Mouse (Mus musculus) CH12.LX (cell line): ENCODE data around the gene Trex1. TPM values are rescaled to one million over a fixed set of nuclear protein-coding genes. Genes with fewer than 3 reads are reported as not detected.

Source experiments
- DNase-seq: peaks from one replicate; pipeline ENCODE4 v3.0.0-alpha.2; 2013; ENCODE audit errors: extremely low read depth
- H3K27ac ChIP-seq: 2 replicates; pipeline ENCODE4 v1.5.1; 2012; ENCODE audit warnings: low read depth, mild to moderate bottlenecking, control low read depth, moderate library complexity; ENCODE audit not compliant: insufficient read depth
- H3K27me3 ChIP-seq: replicated peaks from 2 replicates; pipeline ENCODE3; 2012; ENCODE audit warnings: inconsistent platforms
- H3K36me3 ChIP-seq, 2 experiments: replicated peaks in 1 of 2; 2 replicates each; pipeline versions ENCODE3 to v1.6.1; 2012; ENCODE audit warnings: inconsistent platforms in 1 of 2, low read length in 1 of 2, mild to moderate bottlenecking in 1 of 2, mixed read lengths in 1 of 2, moderate library complexity in 1 of 2; ENCODE audit not compliant: control insufficient read depth in 1 of 2, insufficient read depth in 1 of 2
- H3K4me1 ChIP-seq, 2 experiments: 2 replicates each; pipeline ENCODE4 v1.6.1; 2012; ENCODE audit warnings: inconsistent platforms in 1 of 2, moderate library complexity in 1 of 2; ENCODE audit not compliant: insufficient read depth in 2 of 2, control insufficient read depth in 1 of 2
- H3K4me2 ChIP-seq: 2 replicates; pipeline ENCODE4 v1.6.1; 2012; ENCODE audit warnings: low read depth, mild to moderate bottlenecking, control low read depth; ENCODE audit not compliant: poor library complexity, insufficient read depth, severe bottlenecking
- H3K4me3 ChIP-seq, 3 experiments: fragments of 150-350 bp in 1 of 3; sonication (generic) in 1 of 3; replicated peaks in 1 of 3; 2 replicates each; pipeline versions ENCODE3 to v1.5.1; 2011 to 2012; ENCODE audit warnings: low read depth in 2 of 3, low read length in 2 of 3, mild to moderate bottlenecking in 2 of 3, moderate library complexity in 2 of 3, control low read depth in 1 of 3, improper control_type of control experiment in 1 of 3, inconsistent platforms in 1 of 3, mixed read lengths in 1 of 3; ENCODE audit not compliant: poor library complexity in 1 of 3
- H3K79me2 ChIP-seq: replicated peaks from 2 replicates; pipeline ENCODE4 v1.6.1; 2012; ENCODE audit warnings: mild to moderate bottlenecking, moderate library complexity; ENCODE audit not compliant: control insufficient read depth, poor library complexity, insufficient read depth, severe bottlenecking; ENCODE audit errors: extremely low read depth
- H3K9ac ChIP-seq: 2 replicates; pipeline ENCODE4 v1.6.1; 2012; ENCODE audit warnings: low read depth, mild to moderate bottlenecking, control low read depth, moderate library complexity; ENCODE audit not compliant: insufficient read depth
- H3K9me3 ChIP-seq: replicated peaks from 2 replicates; pipeline ENCODE3; 2012; ENCODE audit warnings: low read length, inconsistent platforms, mixed read lengths
- BHLHE40 ChIP-seq: IDR thresholded peaks from 2 replicates; pipeline ENCODE4 v1.6.1; 2011; ENCODE audit warnings: mild to moderate bottlenecking, low read depth, low read length, improper control_type of control experiment
- CHD1 ChIP-seq: IDR thresholded peaks from 2 replicates; pipeline ENCODE4 v1.6.1; 2012; ENCODE audit warnings: low read depth, low read length, improper control_type of control experiment, inconsistent platforms
- CHD2 ChIP-seq: IDR thresholded peaks from 2 replicates; pipeline ENCODE4 v1.6.1; 2011; ENCODE audit warnings: low read length, improper control_type of control experiment
- CTCF ChIP-seq, 2 experiments: IDR thresholded peaks in 1 of 2; conservative IDR thresholded peaks in 1 of 2; 2 replicates each; pipeline ENCODE4 v1.5.1; 2011 to 2012; ENCODE audit warnings: low read depth in 2 of 2, low read length in 2 of 2, improper control_type of control experiment in 1 of 2, inconsistent platforms in 1 of 2, mild to moderate bottlenecking in 1 of 2, moderate library complexity in 1 of 2
- E2F4 ChIP-seq: IDR thresholded peaks from 2 replicates; pipeline ENCODE4 v1.6.1; 2011; ENCODE audit warnings: low read depth, low read length, improper control_type of control experiment; ENCODE audit not compliant: insufficient replicate concordance
- ELF1 ChIP-seq: IDR thresholded peaks from 2 replicates; pipeline ENCODE4 v1.6.1; 2014; ENCODE audit warnings: low read depth, mild to moderate bottlenecking, inconsistent platforms, low read length, improper control_type of control experiment
- EP300 ChIP-seq: IDR thresholded peaks from 2 replicates; pipeline ENCODE4 v1.6.1; 2011; ENCODE audit warnings: low read length, improper control_type of control experiment
- ETS1 ChIP-seq: conservative IDR thresholded peaks from 2 replicates; pipeline ENCODE4 v1.6.1; 2012; ENCODE audit warnings: low read depth, mild to moderate bottlenecking, inconsistent platforms, low read length, improper control_type of control experiment, moderate library complexity
- GABPA ChIP-seq: IDR thresholded peaks from 2 replicates; pipeline ENCODE4 v1.6.1; 2012; ENCODE audit warnings: low read depth, low read length, improper control_type of control experiment, inconsistent platforms; ENCODE audit not compliant: insufficient replicate concordance
- HCFC1 ChIP-seq: IDR thresholded peaks from 2 replicates; pipeline ENCODE4 v1.6.1; 2012; ENCODE audit warnings: low read depth, mild to moderate bottlenecking, inconsistent platforms, low read length, improper control_type of control experiment
- IRF4 ChIP-seq: IDR thresholded peaks from 2 replicates; pipeline ENCODE4 v1.6.1; 2014; ENCODE audit warnings: low read depth, mild to moderate bottlenecking, inconsistent platforms, low read length, improper control_type of control experiment
- JUN ChIP-seq: IDR thresholded peaks from 2 replicates; pipeline ENCODE4 v1.6.1; 2011; ENCODE audit warnings: low read depth, mild to moderate bottlenecking, low read length, improper control_type of control experiment, moderate library complexity; ENCODE audit not compliant: insufficient read depth
- JUND ChIP-seq: conservative IDR thresholded peaks from 2 replicates; pipeline ENCODE4 v1.6.1; 2011; ENCODE audit warnings: low read depth, low read length, improper control_type of control experiment
- KAT2A ChIP-seq: IDR thresholded peaks from 2 replicates; pipeline ENCODE4 v1.6.1; 2012; ENCODE audit warnings: low read length, improper control_type of control experiment, inconsistent platforms; ENCODE audit not compliant: insufficient replicate concordance
- MAFK ChIP-seq: IDR thresholded peaks from 2 replicates; pipeline ENCODE4 v1.6.1; 2011; ENCODE audit warnings: low read length, improper control_type of control experiment; ENCODE audit not compliant: insufficient replicate concordance
- MAX ChIP-seq: IDR thresholded peaks from 2 replicates; pipeline ENCODE4 v1.6.1; 2011; ENCODE audit warnings: low read length, improper control_type of control experiment
- MAZ ChIP-seq: IDR thresholded peaks from 2 replicates; pipeline ENCODE4 v1.6.1; 2012; ENCODE audit warnings: low read depth, mild to moderate bottlenecking, inconsistent platforms, low read length, improper control_type of control experiment, moderate library complexity
- MEF2A ChIP-seq: IDR thresholded peaks from 2 replicates; pipeline ENCODE4 v1.6.1; 2014; ENCODE audit warnings: low read depth, mild to moderate bottlenecking, inconsistent platforms, low read length, improper control_type of control experiment, borderline replicate concordance
- MXI1 ChIP-seq: IDR thresholded peaks from 2 replicates; pipeline ENCODE4 v1.6.1; 2011; ENCODE audit warnings: mild to moderate bottlenecking, low read depth, low read length, improper control_type of control experiment
- MYC ChIP-seq: IDR thresholded peaks from 2 replicates; pipeline ENCODE4 v1.6.1; 2011; ENCODE audit warnings: low read depth, mild to moderate bottlenecking, improper control_type of control experiment, low read length
- NELFE ChIP-seq: IDR thresholded peaks from 2 replicates; pipeline ENCODE4 v1.6.1; 2011; ENCODE audit warnings: low read depth, low read length, improper control_type of control experiment
- NRF1 ChIP-seq: IDR thresholded peaks from 2 replicates; pipeline ENCODE4 v1.6.1; 2014; ENCODE audit warnings: low read depth, mild to moderate bottlenecking, inconsistent platforms, low read length, improper control_type of control experiment, moderate library complexity
- PAX5 ChIP-seq: IDR thresholded peaks from 2 replicates; pipeline ENCODE4 v1.6.1; 2012; ENCODE audit warnings: low read length, inconsistent platforms, mixed read lengths
- POLR2A ChIP-seq: IDR thresholded peaks from 2 replicates; pipeline ENCODE4 v1.6.1; 2011; ENCODE audit warnings: low read depth, mild to moderate bottlenecking, improper control_type of control experiment, low read length
- POLR2AphosphoS2 ChIP-seq: IDR thresholded peaks from 2 replicates; pipeline ENCODE4 v1.6.1; 2011; ENCODE audit warnings: low read depth, low read length, improper control_type of control experiment
- RAD21 ChIP-seq: IDR thresholded peaks from 2 replicates; pipeline ENCODE4 v1.6.1; 2011; ENCODE audit warnings: low read depth, mild to moderate bottlenecking, low read length, improper control_type of control experiment, moderate library complexity
- RCOR1 ChIP-seq: conservative IDR thresholded peaks from 2 replicates; pipeline ENCODE4 v1.6.1; 2012; ENCODE audit warnings: low read depth, mild to moderate bottlenecking, inconsistent platforms, low read length, improper control_type of control experiment
- SIN3A ChIP-seq: IDR thresholded peaks from 2 replicates; pipeline ENCODE4 v1.6.1; 2012; ENCODE audit warnings: low read length, improper control_type of control experiment, inconsistent platforms
- SMC3 ChIP-seq: IDR thresholded peaks from 2 replicates; pipeline ENCODE4 v1.6.1; 2011; ENCODE audit warnings: low read depth, low read length, improper control_type of control experiment
- TBP ChIP-seq: conservative IDR thresholded peaks from 2 replicates; pipeline ENCODE4 v1.6.1; 2011; ENCODE audit warnings: low read depth, low read length, improper control_type of control experiment
- TCF12 ChIP-seq: IDR thresholded peaks from 2 replicates; pipeline ENCODE4 v1.6.1; 2014; ENCODE audit warnings: low read depth, mild to moderate bottlenecking, inconsistent platforms, low read length, improper control_type of control experiment
- UBTF ChIP-seq: IDR thresholded peaks from 2 replicates; pipeline ENCODE4 v1.6.1; 2012; ENCODE audit warnings: low read depth, mild to moderate bottlenecking, inconsistent platforms, low read length, improper control_type of control experiment, moderate library complexity
- USF1 ChIP-seq: IDR thresholded peaks from 2 replicates; pipeline ENCODE4 v1.6.1; 2014; ENCODE audit warnings: low read depth, mild to moderate bottlenecking, inconsistent platforms, low read length, improper control_type of control experiment
- USF2 ChIP-seq: conservative IDR thresholded peaks from 2 replicates; pipeline ENCODE4 v1.6.1; 2011; ENCODE audit warnings: low read depth, low read length, improper control_type of control experiment
- ZC3H11A ChIP-seq: IDR thresholded peaks from 2 replicates; pipeline ENCODE4 v1.6.1; 2012; ENCODE audit warnings: low read depth, mild to moderate bottlenecking, inconsistent platforms, low read length, improper control_type of control experiment
- ZKSCAN1 ChIP-seq: IDR thresholded peaks from 2 replicates; pipeline ENCODE4 v1.6.1; 2012; ENCODE audit warnings: low read depth, inconsistent platforms, low read length, improper control_type of control experiment, borderline replicate concordance
- ZMIZ1 ChIP-seq: IDR thresholded peaks from 2 replicates; pipeline ENCODE4 v1.6.1; 2012; ENCODE audit warnings: low read depth, mild to moderate bottlenecking, inconsistent platforms, low read length, improper control_type of control experiment
- ZNF384 ChIP-seq: IDR thresholded peaks from 2 replicates; pipeline ENCODE4 v1.6.1; 2012; ENCODE audit warnings: low read depth, low read length, improper control_type of control experiment, inconsistent platforms
- dilution Hi-C: fragments of 300-500 bp; cut with MboI; formaldehyde crosslinking; loops from 2 replicates; pipeline ENCODE4 v1.14.3; 2020; ENCODE audit warnings: low sequenced_read_pairs; ENCODE audit not compliant: extremely low pct_unique_long_range_greater_than_20kb, extremely low pct_ligation_motif_present
- in situ Hi-C: fragments of 300-500 bp; cut with MboI; formaldehyde crosslinking; loops from 3 replicates; pipeline ENCODE4 v1.14.3; 2019; ENCODE audit warnings: low sequenced_read_pairs, low pct_ligation_motif_present, low pct_unique_long_range_greater_than_20kb, mixed read lengths
- polyA plus RNA-seq: library from polyadenylated mRNA; unstranded; fragments of >175 nt; gene quantifications from 2 replicates; pipeline ENCODE4 v1.2.1, GENCODE M21; 2012; ENCODE audit warnings: low read depth; ENCODE audit not compliant: insufficient read length
- total RNA-seq, 2 experiments: library from RNA; depleted of rRNA; stranded (reverse); fragments of 300-350 nt in 1 of 2; fragments of >200 nt in 1 of 2; gene quantifications; 2 replicates each; pipeline ENCODE4 v1.2.3; 2012 to 2014

Trex1 gene
- total and polyA plus RNA-seq, 3 experiments, result 20.8 to 22.9 (median 21.1) TPM

DNA sequence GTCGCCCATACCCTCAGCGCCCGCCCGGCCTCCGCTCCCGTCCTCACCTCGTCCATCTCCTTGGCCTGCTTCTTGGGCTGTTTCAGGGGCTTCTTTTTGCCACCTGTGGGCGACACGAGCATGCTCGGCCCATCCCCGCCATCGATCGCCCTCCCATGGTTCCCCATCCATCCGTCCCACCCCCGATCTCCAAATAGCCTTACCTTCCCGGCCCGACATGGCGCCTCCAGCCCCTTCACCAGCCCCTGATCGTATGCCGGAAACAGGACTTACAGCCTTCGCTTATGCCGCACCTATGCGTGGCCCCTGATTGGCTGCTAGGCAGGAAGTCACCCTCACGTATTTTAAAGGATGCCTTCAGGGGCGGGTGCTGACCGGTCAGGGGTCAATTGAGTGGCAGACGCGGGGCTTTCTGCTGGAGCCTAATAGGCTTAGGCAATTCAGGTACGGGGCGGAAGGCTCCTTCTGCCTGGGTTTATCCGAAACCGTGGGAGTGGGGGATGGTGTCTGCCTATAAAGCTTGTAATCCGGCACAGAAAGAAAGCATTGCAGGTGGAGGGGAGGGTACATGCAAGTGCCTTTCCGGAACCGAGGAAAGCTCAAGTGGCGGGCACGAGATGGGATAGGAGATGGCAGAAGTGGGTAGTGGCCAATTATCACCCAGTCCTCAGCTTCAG is 22.7 kb upstream of the Trex1 start, which contains the start of the genes Ccdc51 and Tma7:
Gene Ccdc51 (plus strand): TSS at position 370 of the 677 bp plus-strand sequence.
Gene Tma7 (minus strand): TSS at position 464 of the 677 bp plus-strand sequence.
- dilution Hi-C loops, result no loop called here
- Histone ChIP-seq H3K4me1 (peaks cover 2 to 31% of the 10 kb centered on the region in 2 experiments; a peak in 3 of 4 replicates), H3K9ac (peak within 1 kb of the TSS; percentile 87), H3K36me3 (peaks cover 9 to 39% of the 10 kb centered on the region in 2 experiments), H3K4me2 (peak within 1 kb of the TSS; percentile 93), H3K79me2 (peaks cover 27% of the 10 kb centered on the region), H3K27me3 (no peaks in the 10 kb centered on the region), H3K4me3 (peak within 1 kb of the TSS; percentile 82 to 86 (median 84)), H3K9me3 (no peaks in the 10 kb centered on the region), H3K27ac (no peak within 1 kb of the TSS)
- peak; percentile 93 for DNase-seq
- in situ Hi-C loops, result loop anchor here (5.0 kb wide), 1 partner anchor 35 kb away; no protein-coding TSS in a partner anchor
- TF ChIP-seq POLR2A (peak; percentile 88), ZKSCAN1 (no peak), RAD21 (no peak), ZC3H11A (no peak), NRF1 (no peak), JUND (no peak), SIN3A (peak; percentile 76), EP300 (no peak), MYC (no peak; the same call in 1 of the 2 replicates), KAT2A (peak; percentile 76; the same call in 1 of the 2 replicates), BHLHE40 (peak; percentile 49; the same call in 1 of the 2 replicates), HCFC1 (peak; percentile 81), IRF4 (no peak), SMC3 (no peak), USF2 (no peak), ZNF384 (no peak), ZMIZ1 (peak; percentile 78), NELFE (peak; percentile 95), E2F4 (no peak), GABPA (no peak), CHD1 (no peak), CTCF (conservative IDR thresholded peaks at IDR 0.05 in 1 of 2, IDR thresholded peaks at IDR 0.05 in 1 of 2; ENCODE audit: low read depth in 2 of 2, low read length in 2 of 2) (no peak), MXI1 (peak; percentile 45; the same call in 1 of the 2 replicates), TCF12 (peak; percentile 66; the same call in 1 of the 2 replicates), ETS1 (no peak), UBTF (peak; percentile 78; the same call in 1 of the 2 replicates), RCOR1 (no peak), CHD2 (peak; percentile 92), MEF2A (0 out of 2 replicates have a peak, but pooled peaks have one; percentile 31), TBP (peak; percentile 88), MAZ (0 out of 2 replicates have a peak, but pooled peaks have one; percentile 46), PAX5 (no peak), POLR2AphosphoS2 (peak; percentile 74; the same call in 1 of the 2 replicates), ELF1 (peak; percentile 93), JUN (no peak), MAX (peak; percentile 40; the same call in 1 of the 2 replicates), USF1 (no peak), MAFK (no peak)
